Mouse (Mus musculus) kidney, embryonic 14.5 days (tissue): ENCODE measurements around the gene Nsd1. TPM values are rescaled to one million over a fixed set of nuclear protein-coding genes. Genes with fewer than 3 reads are reported as not detected.
A peak's percentile ranks its signal among the peaks of the same experiment; 100 is the strongest.

ENCODE experiments used
- ATAC-seq: fragments of 200-750 bp; cut with Nextera tagmentation; 2 replicates; pipeline ENCODE4 v1.8.0; 2017; ENCODE audit warnings: moderate number of reproducible peaks, mild to moderate bottlenecking, moderate TSS enrichment, moderate library complexity; ENCODE audit not compliant: low FRiP score, low TSS enrichment
- H3K27ac ChIP-seq: fragments of 300-500 bp; sonication (generic); 2 replicates; pipeline ENCODE4 v1.5.1; 2014; ENCODE audit warnings: low read depth, mild to moderate bottlenecking, low read length, moderate library complexity, mixed read lengths
- H3K27me3 ChIP-seq: fragments of 300-500 bp; sonication (generic); 2 replicates; pipeline ENCODE4 v1.6.1; 2014; ENCODE audit warnings: mild to moderate bottlenecking, low read length; ENCODE audit not compliant: control insufficient read depth, insufficient read depth
- H3K36me3 ChIP-seq: fragments of 300-500 bp; sonication (generic); 2 replicates; pipeline ENCODE4 v1.6.1; 2014; ENCODE audit warnings: low read length, mixed read lengths; ENCODE audit not compliant: control insufficient read depth, insufficient read depth
- H3K4me1 ChIP-seq: fragments of 300-500 bp; sonication (generic); 2 replicates; pipeline ENCODE4 v1.6.1; 2014; ENCODE audit warnings: low read length, mixed read lengths; ENCODE audit not compliant: control insufficient read depth, insufficient read depth
- H3K4me2 ChIP-seq: fragments of 300-500 bp; sonication (generic); replicated peaks from 2 replicates; pipeline ENCODE4 v1.6.1; 2014; ENCODE audit warnings: low read depth, mild to moderate bottlenecking, low read length
- H3K4me3 ChIP-seq: fragments of 300-500 bp; sonication (generic); 2 replicates; pipeline ENCODE4 v1.5.1; 2014; ENCODE audit warnings: mild to moderate bottlenecking, low read length
- H3K9ac ChIP-seq: fragments of 300-500 bp; sonication (generic); 2 replicates; pipeline ENCODE4 v1.6.1; 2014; ENCODE audit warnings: low read depth, mild to moderate bottlenecking, low read length, moderate library complexity
- H3K9me3 ChIP-seq: fragments of 300-500 bp; sonication (generic); 2 replicates; pipeline ENCODE4 v1.6.1; 2016; ENCODE audit warnings: low read length; ENCODE audit not compliant: control insufficient read depth
- WGBS: fragments of 180-500 bp; shearing (Covaris S2); extraction: QIAGEN DNeasy Blood & Tissue Kit; methylation state at CpG from one replicate; pipeline ENCODE4 v1.1.7; 2014; 5-methylcytosine and 5-hydroxymethylcytosine counted together
- polyA plus RNA-seq: library from polyadenylated mRNA; unstranded; fragments of >200 nt; fragmentation: Nextera tagmentation; extraction: Ambion mirVana; gene quantifications from 2 replicates; pipeline ENCODE4 v1.2.1, GENCODE M21; 2014

The Nsd1 gene
- polyA plus RNA-seq, 1 experiment from 2014 or later = 93.6 TPM

DNA sequence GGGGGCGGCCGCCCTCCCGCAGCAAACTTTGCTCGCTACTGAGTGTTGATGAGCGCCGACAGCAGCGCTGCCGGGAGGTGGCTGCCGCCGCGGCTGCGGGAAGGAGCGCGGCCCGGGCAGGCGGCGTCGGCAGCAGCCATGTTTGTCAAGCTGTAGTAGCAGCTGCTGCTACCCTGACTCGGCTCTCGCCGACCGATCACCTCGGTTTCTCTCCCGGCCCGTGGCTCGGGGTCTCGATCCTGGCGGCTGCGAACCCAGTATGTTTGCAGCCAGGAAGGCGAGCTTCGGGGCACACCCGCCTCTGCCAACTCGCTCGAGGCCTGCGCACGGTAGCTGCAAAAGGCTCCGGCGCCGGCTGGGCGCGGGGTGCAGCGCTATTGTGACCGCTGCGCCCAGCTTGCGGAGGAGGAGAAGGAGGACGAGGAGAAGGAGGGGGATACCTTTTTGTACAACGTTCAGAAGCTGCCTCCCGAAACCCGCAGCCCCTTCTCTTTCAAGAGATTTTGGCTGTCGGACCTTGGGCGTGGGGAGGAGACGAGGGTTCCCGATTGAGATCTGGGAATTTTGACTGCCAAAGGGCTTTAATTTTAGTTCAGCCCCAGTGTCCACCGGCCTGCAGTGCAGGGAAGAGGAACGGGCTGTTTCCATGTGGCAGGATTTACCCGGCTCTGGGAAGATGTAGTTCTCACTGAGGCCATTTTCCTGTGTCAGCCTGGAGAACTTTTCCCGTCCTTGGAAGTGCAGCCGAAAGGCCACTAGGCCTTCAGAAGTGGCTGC is 3.0 kb downstream of the Nsd1 start:
- H3K27me3 ChIP-seq = no peaks in the 10 kb centered on the region
- ATAC-seq = no peak; the same call in 1 of the 2 replicates
- H3K9me3 ChIP-seq = no peaks in the 10 kb centered on the region
- peaks cover 41% of the 10 kb centered on the region for H3K36me3 ChIP-seq
- H3K4me3 ChIP-seq = peak overlapping the region; percentile 88
- H3K4me1 ChIP-seq = peaks cover 36% of the 10 kb centered on the region
- peak overlapping the region; percentile 99 for H3K27ac ChIP-seq
- peak overlapping the region; percentile 97 for H3K9ac ChIP-seq
- WGBS = under 1% methylated on average over 58 of the region's 58 CpGs
- H3K4me2 ChIP-seq = peak overlapping the region; percentile 67

DNA sequence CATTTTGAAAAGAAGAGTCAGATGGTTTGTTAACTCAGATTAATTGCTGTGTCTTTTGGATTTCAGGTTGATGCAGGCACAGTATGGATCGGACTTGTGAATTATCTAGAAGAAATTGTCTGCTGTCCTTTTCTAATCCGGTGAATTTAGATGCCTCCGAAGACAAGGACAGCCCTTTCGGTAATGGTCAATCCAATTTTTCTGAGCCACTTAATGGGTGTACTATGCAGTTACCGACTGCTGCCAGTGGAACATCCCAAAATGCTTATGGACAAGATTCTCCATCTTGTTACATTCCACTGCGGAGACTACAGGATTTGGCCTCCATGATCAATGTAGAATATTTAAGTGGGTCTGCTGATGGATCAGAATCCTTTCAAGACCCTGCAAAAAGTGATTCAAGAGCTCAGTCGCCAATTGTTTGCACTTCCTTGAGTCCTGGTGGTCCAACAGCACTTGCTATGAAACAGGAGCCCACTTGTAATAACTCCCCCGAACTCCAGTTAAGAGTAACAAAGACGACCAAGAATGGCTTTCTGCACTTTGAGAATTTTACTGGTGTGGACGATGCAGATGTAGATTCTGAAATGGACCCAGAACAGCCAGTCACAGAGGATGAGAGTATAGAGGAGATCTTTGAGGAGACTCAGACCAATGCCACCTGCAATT is 3.7 kb downstream of the Nsd1 start:
- peak overlapping the region; percentile 67 for H3K4me2 ChIP-seq
- ATAC-seq = no peak
- peak overlapping the region; percentile 99 for H3K27ac ChIP-seq
- H3K4me3 ChIP-seq = peak overlapping the region; percentile 88
- H3K9ac ChIP-seq = peak overlapping the region; percentile 97
- WGBS = 50% methylated on average over 10 of the region's 10 CpGs
- no peaks in the 10 kb centered on the region for H3K9me3 ChIP-seq
- peaks cover 48% of the 10 kb centered on the region for H3K36me3 ChIP-seq
- peaks cover 41% of the 10 kb centered on the region for H3K4me1 ChIP-seq
- H3K27me3 ChIP-seq = no peaks in the 10 kb centered on the region

DNA sequence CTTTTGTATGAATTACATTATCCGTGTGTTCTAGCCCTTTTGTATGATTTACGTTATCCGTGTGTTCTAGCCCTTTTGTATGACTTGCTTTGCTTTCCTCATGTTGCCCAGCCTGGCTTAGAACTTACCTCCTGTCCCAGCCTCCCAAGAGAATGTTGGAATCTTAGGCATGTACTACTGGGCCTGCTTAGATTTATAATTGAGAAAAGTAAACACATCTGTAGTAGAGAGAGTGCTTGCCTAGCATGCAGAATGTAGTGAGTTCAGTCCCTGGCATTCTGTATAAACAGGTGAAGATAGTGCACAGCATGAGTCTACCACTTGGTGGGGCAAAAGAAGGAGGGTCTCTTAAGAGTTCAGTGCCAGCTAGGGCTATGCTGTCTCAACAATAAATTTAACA is 14.8 kb downstream of the Nsd1 start:
- Histone ChIP-seq H3K4me1 (no peaks in the 10 kb centered on the region), H3K9ac (no peak overlapping the region), H3K36me3 (peaks cover 74% of the 10 kb centered on the region), H3K4me3 (no peak overlapping the region), H3K9me3 (no peaks in the 10 kb centered on the region), H3K27ac (no peak overlapping the region), H3K27me3 (no peaks in the 10 kb centered on the region), H3K4me2 (no peak overlapping the region)
- ATAC-seq = no peak
- 94% methylated on average over 3 of the region's 3 CpGs for WGBS

DNA sequence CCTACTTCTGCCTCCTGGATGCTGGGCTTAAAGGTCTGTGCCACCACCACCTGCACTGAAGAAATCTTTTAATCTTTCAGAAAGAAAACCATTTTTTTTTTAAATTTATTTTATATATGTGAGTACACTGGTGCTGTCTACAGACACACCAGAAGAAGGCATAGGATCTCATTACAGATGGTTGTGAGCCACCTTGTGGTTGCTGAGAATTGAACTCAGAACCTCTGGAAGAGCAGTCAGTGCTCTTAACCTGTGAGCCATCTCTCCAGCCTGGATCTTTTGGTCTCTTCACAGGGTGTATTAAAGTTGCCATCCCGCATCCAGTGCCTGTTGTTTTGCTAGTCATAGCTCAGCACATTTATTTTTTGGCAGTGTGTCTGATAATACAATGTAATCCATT is 21.1 kb downstream of the Nsd1 start:
- Histone ChIP-seq H3K4me3 (no peak overlapping the region), H3K27me3 (no peaks in the 10 kb centered on the region), H3K9me3 (no peaks in the 10 kb centered on the region), H3K27ac (no peak overlapping the region), H3K9ac (no peak overlapping the region), H3K4me2 (no peak overlapping the region), H3K36me3 (peaks cover 68% of the 10 kb centered on the region), H3K4me1 (no peaks in the 10 kb centered on the region)
- no peak for ATAC-seq
- WGBS = 88% methylated on average over 1 of the region's 1 CpGs

DNA sequence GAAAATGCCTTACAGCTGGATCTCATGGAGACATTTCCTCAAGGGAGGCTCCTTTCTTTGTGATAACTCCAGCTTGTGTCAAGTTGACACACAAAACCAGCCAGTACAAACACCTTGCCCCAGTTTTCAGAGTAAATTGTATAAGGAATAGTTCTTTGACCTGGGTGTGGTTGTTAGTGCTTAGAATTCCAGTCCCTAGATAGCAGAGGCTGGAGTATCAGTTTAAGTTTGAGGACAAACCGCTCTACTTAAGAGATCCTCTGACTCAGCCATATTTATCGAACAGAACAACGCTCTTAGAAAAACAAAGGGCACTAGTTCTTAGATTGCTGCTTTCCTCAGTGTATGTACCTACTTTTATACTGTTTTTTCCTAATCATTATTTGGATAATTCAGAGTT is 33.6 kb downstream of the Nsd1 start:
- 95% methylated on average over 3 of the region's 3 CpGs for WGBS
- Histone ChIP-seq H3K27ac (no peak overlapping the region), H3K4me2 (no peak overlapping the region), H3K9ac (no peak overlapping the region), H3K4me3 (no peak overlapping the region), H3K27me3 (no peaks in the 10 kb centered on the region), H3K36me3 (peaks cover 88% of the 10 kb centered on the region), H3K9me3 (no peaks in the 10 kb centered on the region), H3K4me1 (no peaks in the 10 kb centered on the region)
- ATAC-seq = no peak

DNA sequence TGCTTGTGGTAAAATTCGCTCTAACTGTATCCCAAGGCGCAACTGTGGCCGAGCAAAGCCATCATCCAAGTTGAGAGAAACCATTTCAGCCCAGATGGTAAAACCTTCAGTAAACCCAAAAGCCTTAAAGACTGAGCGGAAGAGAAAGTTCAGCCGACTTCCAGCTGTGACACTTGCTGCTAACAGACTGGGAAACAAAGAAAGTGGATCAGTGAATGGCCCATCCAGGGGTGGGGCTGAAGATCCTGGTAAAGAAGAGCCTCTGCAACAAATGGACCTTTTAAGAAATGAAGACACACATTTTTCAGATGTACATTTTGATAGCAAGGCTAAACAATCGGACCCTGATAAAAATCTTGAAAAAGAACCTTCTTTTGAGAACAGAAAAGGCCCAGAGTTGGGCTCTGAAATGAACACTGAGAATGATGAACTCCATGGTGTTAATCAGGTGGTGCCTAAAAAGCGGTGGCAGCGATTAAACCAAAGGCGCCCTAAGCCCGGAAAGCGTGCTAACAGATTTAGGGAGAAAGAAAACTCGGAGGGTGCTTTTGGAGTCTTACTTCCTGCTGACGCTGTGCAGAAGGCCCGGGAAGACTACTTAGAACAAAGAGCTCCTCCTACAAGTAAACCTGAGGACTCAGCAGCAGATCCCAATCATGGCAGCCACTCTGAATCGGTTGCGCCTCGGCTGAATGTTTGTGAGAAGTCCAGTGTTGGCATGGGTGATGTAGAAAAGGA is 37.9 kb downstream of the Nsd1 start:
- no peak overlapping the region for H3K9ac ChIP-seq
- no peak for ATAC-seq
- no peaks in the 10 kb centered on the region for H3K9me3 ChIP-seq
- peaks cover 68% of the 10 kb centered on the region for H3K36me3 ChIP-seq
- H3K4me2 ChIP-seq = no peak overlapping the region
- no peaks in the 10 kb centered on the region for H3K4me1 ChIP-seq
- H3K27me3 ChIP-seq = no peaks in the 10 kb centered on the region
- WGBS = 90% methylated on average over 17 of the region's 17 CpGs
- H3K4me3 ChIP-seq = no peak overlapping the region
- H3K27ac ChIP-seq = no peak overlapping the region

DNA sequence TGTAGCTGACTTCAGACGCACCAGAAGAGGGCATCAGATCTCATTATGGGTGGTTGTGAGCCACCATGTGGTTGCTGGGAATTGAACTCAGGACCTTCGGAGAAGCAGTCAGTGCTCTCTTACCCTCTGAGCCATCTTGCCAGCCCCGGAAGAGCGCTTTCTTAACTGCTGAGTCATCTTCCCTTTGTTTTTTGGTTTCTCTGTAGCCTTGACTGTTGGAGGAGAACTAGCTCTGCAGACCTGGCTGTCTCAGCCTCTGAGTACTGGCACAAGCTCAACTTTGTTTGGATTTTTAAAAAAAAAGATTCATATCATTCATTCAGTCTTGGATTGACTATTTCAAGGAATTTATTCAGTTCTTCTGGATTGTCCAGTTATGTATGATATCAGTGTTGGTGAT is 39.7 kb downstream of the Nsd1 start:
- H3K36me3 ChIP-seq = peaks cover 64% of the 10 kb centered on the region
- H3K9me3 ChIP-seq = no peaks in the 10 kb centered on the region
- H3K4me2 ChIP-seq = no peak overlapping the region
- no peak overlapping the region for H3K4me3 ChIP-seq
- no peaks in the 10 kb centered on the region for H3K4me1 ChIP-seq
- no peaks in the 10 kb centered on the region for H3K27me3 ChIP-seq
- 87% methylated on average over 4 of the region's 4 CpGs for WGBS
- no peak overlapping the region for H3K27ac ChIP-seq
- ATAC-seq = no peak
- no peak overlapping the region for H3K9ac ChIP-seq

DNA sequence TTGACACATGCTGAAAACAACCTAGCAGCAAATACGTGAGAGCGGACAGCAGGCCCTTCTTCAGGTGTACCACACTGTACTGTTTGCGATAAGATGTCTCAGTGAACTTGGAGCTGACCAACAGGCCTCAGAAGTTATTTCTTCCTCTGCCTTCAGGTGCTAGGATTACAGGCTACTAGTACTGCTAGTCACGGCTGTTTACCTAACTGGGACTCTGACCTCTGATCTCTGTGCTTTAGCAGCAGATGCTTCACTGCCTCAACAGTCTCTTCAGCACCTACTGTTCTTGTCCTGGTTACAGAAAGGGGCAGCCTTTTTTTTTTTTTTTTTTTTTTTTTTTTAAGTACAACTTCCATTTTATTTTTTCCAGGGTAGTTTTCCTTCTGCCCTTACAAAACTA is 43.2 kb downstream of the Nsd1 start:
- no peaks in the 10 kb centered on the region for H3K4me1 ChIP-seq
- no peak overlapping the region for H3K4me2 ChIP-seq
- peaks cover 36% of the 10 kb centered on the region for H3K36me3 ChIP-seq
- H3K27ac ChIP-seq = no peak overlapping the region
- no peak overlapping the region for H3K4me3 ChIP-seq
- no peaks in the 10 kb centered on the region for H3K27me3 ChIP-seq
- 85% methylated on average over 4 of the region's 4 CpGs for WGBS
- no peak for ATAC-seq
- no peak overlapping the region for H3K9ac ChIP-seq
- H3K9me3 ChIP-seq = no peaks in the 10 kb centered on the region
